Mouse (Mus musculus) limb, embryonic 14.5 days (tissue): ENCODE measurements at regions not wholly inside any gene's neighbourhood (a gene's known extent, or its start where the extent isn't known, plus 50 kb on each side); places are given as distances from the start of the nearest gene placed in this dataset.

ENCODE experiments used
- ATAC-seq: fragments of 200-750 bp; cut with Nextera tagmentation; 2 replicates; pipeline ENCODE4 v1.8.0; 2017; ENCODE audit warnings: low read depth, moderate number of reproducible peaks, moderate TSS enrichment; ENCODE audit not compliant: low FRiP score
- DNase-seq: peaks from one replicate; pipeline ENCODE4 v3.0.0-alpha.2; 2015; ENCODE audit warnings: low spot score
- H3K27ac ChIP-seq: fragments of 300-500 bp; sonication (generic); replicated peaks from 2 replicates; pipeline ENCODE4 v1.5.1; 2014; ENCODE audit warnings: low read depth, mild to moderate bottlenecking, low read length, moderate library complexity, mixed read lengths
- H3K27me3 ChIP-seq: fragments of 300-500 bp; sonication (generic); 2 replicates; pipeline ENCODE4 v1.6.1; 2014; ENCODE audit warnings: low read length, mixed read lengths; ENCODE audit not compliant: control insufficient read depth, insufficient read depth
- H3K36me3 ChIP-seq: fragments of 300-500 bp; sonication (generic); 2 replicates; pipeline ENCODE4 v1.6.1; 2014; ENCODE audit warnings: mild to moderate bottlenecking, low read length, moderate library complexity, mixed read lengths; ENCODE audit not compliant: control insufficient read depth, insufficient read depth
- H3K4me1 ChIP-seq: fragments of 300-500 bp; sonication (generic); 2 replicates; pipeline ENCODE4 v1.6.1; 2014; ENCODE audit warnings: antibody characterized with exemption, low read length, mixed read lengths; ENCODE audit not compliant: control insufficient read depth, insufficient read depth
- H3K4me2 ChIP-seq: fragments of 300-500 bp; sonication (generic); replicated peaks from 2 replicates; pipeline ENCODE4 v1.6.1; 2014; ENCODE audit warnings: low read depth, mild to moderate bottlenecking, low read length, moderate library complexity; ENCODE audit not compliant: severe bottlenecking
- H3K4me3 ChIP-seq: fragments of 300-500 bp; sonication (generic); replicated peaks from 2 replicates; pipeline ENCODE4 v1.5.1; 2014; ENCODE audit warnings: low read length
- H3K9ac ChIP-seq: fragments of 300-500 bp; sonication (generic); 2 replicates; pipeline ENCODE4 v1.6.1; 2014; ENCODE audit warnings: mild to moderate bottlenecking, low read depth, low read length, moderate library complexity; ENCODE audit not compliant: severe bottlenecking
- H3K9me3 ChIP-seq: fragments of 300-500 bp; sonication (generic); 2 replicates; pipeline ENCODE4 v1.6.1; 2016; ENCODE audit warnings: low read length; ENCODE audit not compliant: control insufficient read depth
- POLR2A ChIP-seq: fragments of 200-500 bp; IDR thresholded peaks from 2 replicates; pipeline ENCODE4 v1.8.0; 2012; ENCODE audit warnings: inconsistent platforms, mild to moderate bottlenecking, moderate library complexity, borderline replicate concordance; ENCODE audit not compliant: insufficient read depth, insufficient read length; ENCODE audit errors: extremely low read depth
- WGBS: fragments of 180-500 bp; shearing (Covaris S2); extraction: QIAGEN DNeasy Blood & Tissue Kit; methylation state at CpG from one replicate; pipeline ENCODE4 v1.1.7; 2014; 5-methylcytosine and 5-hydroxymethylcytosine counted together

GRCm38 (mm10) chr5:45256256-45256999 is 193.6 kb downstream of the Qdpr start:
- ATAC-seq, result no peak
- Histone ChIP-seq H3K27me3 (no peaks in the 10 kb centered on the region), H3K4me3 (no peak overlapping the region), H3K4me2 (no peak overlapping the region), H3K36me3 (no peaks in the 10 kb centered on the region), H3K9ac (no peak overlapping the region), H3K9me3 (no peaks in the 10 kb centered on the region), H3K27ac (no peak overlapping the region), H3K4me1 (no peaks in the 10 kb centered on the region)
- TF ChIP-seq POLR2A, result no peak
- no peak for DNase-seq
- 50% methylated on average over 9 of the region's 9 CpGs for WGBS

GRCm38 (mm10) chr5:45231856-45232255 is 218.2 kb downstream of the Qdpr start:
- DNase-seq, result no peak

GRCm38 (mm10) chr5:45230097-45230496 is 219.9 kb downstream of the Qdpr start:
- no peak overlapping the region for H3K27ac ChIP-seq
- H3K4me1 ChIP-seq, result no peaks in the 10 kb centered on the region
- no peak overlapping the region for H3K4me3 ChIP-seq
- no peaks in the 10 kb centered on the region for H3K9me3 ChIP-seq
- WGBS, result 45% methylated on average over 1 of the region's 1 CpGs
- no peak for DNase-seq
- H3K27me3 ChIP-seq, result no peaks in the 10 kb centered on the region
- no peak overlapping the region for H3K4me2 ChIP-seq
- H3K9ac ChIP-seq, result no peak overlapping the region
- ATAC-seq, result no peak
- no peak for TF ChIP-seq POLR2A
- no peaks in the 10 kb centered on the region for H3K36me3 ChIP-seq

More at GRCm38 (mm10) chr5:45231856-45232255, 218.2 kb downstream of the Qdpr start:
- ATAC-seq, result no peak
- TF ChIP-seq POLR2A, result no peak
- 70% methylated on average over 4 of the region's 4 CpGs for WGBS
- H3K9me3 ChIP-seq, result no peaks in the 10 kb centered on the region
- H3K4me1 ChIP-seq, result no peaks in the 10 kb centered on the region
- no peaks in the 10 kb centered on the region for H3K27me3 ChIP-seq
- H3K36me3 ChIP-seq, result no peaks in the 10 kb centered on the region
- no peak overlapping the region for H3K4me3 ChIP-seq
- no peak overlapping the region for H3K27ac ChIP-seq
- H3K9ac ChIP-seq, result no peak overlapping the region
- no peak overlapping the region for H3K4me2 ChIP-seq

- no peak for ATAC-seq
Measured at GRCm38 (mm10) chr5:45229477-45229876, 220.6 kb downstream of the Qdpr start.

GRCm38 (mm10) chr5:45228226-45228927 is 221.7 kb downstream of the Qdpr start:
- no peak overlapping the region for H3K4me3 ChIP-seq

More at GRCm38 (mm10) chr5:45229477-45229876, 220.6 kb downstream of the Qdpr start:
- Histone ChIP-seq H3K27me3 (no peaks in the 10 kb centered on the region), H3K9me3 (no peaks in the 10 kb centered on the region), H3K9ac (no peak overlapping the region), H3K4me2 (no peak overlapping the region), H3K4me3 (no peak overlapping the region), H3K36me3 (no peaks in the 10 kb centered on the region), H3K27ac (no peak overlapping the region), H3K4me1 (no peaks in the 10 kb centered on the region)
- TF ChIP-seq POLR2A, result no peak
- DNase-seq, result no peak
- 49% methylated on average over 3 of the region's 3 CpGs for WGBS

More at GRCm38 (mm10) chr5:45228226-45228927, 221.7 kb downstream of the Qdpr start:
- DNase-seq (no peak), ATAC-seq (no peak)
- H3K9ac ChIP-seq, result no peak overlapping the region
- no peaks in the 10 kb centered on the region for H3K4me1 ChIP-seq
- no peak overlapping the region for H3K4me2 ChIP-seq
- no peaks in the 10 kb centered on the region for H3K27me3 ChIP-seq
- H3K36me3 ChIP-seq, result no peaks in the 10 kb centered on the region
- H3K9me3 ChIP-seq, result no peaks in the 10 kb centered on the region
- WGBS, result 73% methylated on average over 6 of the region's 6 CpGs
- H3K27ac ChIP-seq, result no peak overlapping the region
- TF ChIP-seq POLR2A, result no peak
